In genomic region chr12:110488031-110488430, GRCm38 (mm10) we compare ENCODE assay signal across 12 mouse cellular contexts. TPM values are rescaled to one million over a fixed set of nuclear protein-coding genes. Genes with fewer than 3 reads are reported as not detected.
A peak's percentile ranks its signal among the peaks of the same experiment; 100 is the strongest.
DNase-seq lines count a peak whose midpoint lies in the region; ATAC-seq and TF ChIP-seq lines count a peak whose summit lies in the region.
"Had no signal": no experiment of that assay in that cellular context is flagged by ENCODE, and none has a peak within 500 bp of the region (broad histone marks: within the 10 kb centered on the region; RNA-seq: fewer than 3 reads in every experiment).

No protein-coding gene starts in this region.

- peaks cover 34% of the 10 kb centered on the region for H3K36me3 ChIP-seq in forebrain, embryonic 10.5 days (replicated peaks)
- H3K36me3 ChIP-seq in forebrain, postnatal 0 days (ENCODE audit: insufficient read depth) = no peaks in the 10 kb centered on the region; the same call in 1 of the 2 replicates
- H3K36me3 ChIP-seq in hindbrain, embryonic 13.5 days = peaks cover 11% of the 10 kb centered on the region
- H3K36me3 ChIP-seq in hindbrain, embryonic 16.5 days (ENCODE audit: control insufficient read depth, insufficient read depth, low read length) = no peaks in the 10 kb centered on the region
- H3K36me3 ChIP-seq in liver, embryonic 13.5 days = peaks cover 19% of the 10 kb centered on the region
- peaks cover 8% of the 10 kb centered on the region for H3K36me3 ChIP-seq in liver, embryonic 11.5 days (ENCODE audit: control insufficient read depth, insufficient read depth, low read length)
- peaks cover 44% of the 10 kb centered on the region for H3K36me3 ChIP-seq in E14TG2a.4 (ENCODE audit: insufficient read depth, low read length)

- H3K27ac ChIP-seq in forebrain, embryonic 10.5 days = no peak overlapping the region
- H3K27ac ChIP-seq in forebrain, postnatal 0 days (ENCODE audit: low read depth, low read length) = no peak overlapping the region
- H3K27ac ChIP-seq in hindbrain, embryonic 13.5 days = no peak overlapping the region
- H3K27ac ChIP-seq in hindbrain, embryonic 16.5 days (ENCODE audit: low read depth, low read length) = no peak overlapping the region
- peak overlapping the region; percentile 48; the same call in 1 of the 2 replicates for H3K27ac ChIP-seq in liver, embryonic 13.5 days
- no peak overlapping the region for H3K27ac ChIP-seq in liver, embryonic 11.5 days (ENCODE audit: low read depth, low read length)
- H3K27ac ChIP-seq: embryonic facial prominence, embryonic 13.5 days; limb, embryonic 15.5 days had no signal

- no peak overlapping the region for H3K4me2 ChIP-seq in forebrain, postnatal 0 days (ENCODE audit: low read depth)
- peak overlapping the region; percentile 94 for H3K4me2 ChIP-seq in hindbrain, embryonic 13.5 days
- no peak overlapping the region for H3K4me2 ChIP-seq in hindbrain, embryonic 16.5 days (ENCODE audit: low read length)
- peak overlapping the region; percentile 90 for H3K4me2 ChIP-seq in liver, embryonic 13.5 days
- H3K4me2 ChIP-seq in liver, embryonic 11.5 days = no peak overlapping the region
- H3K4me2 ChIP-seq: limb, embryonic 15.5 days had no signal

- no peak for TF ChIP-seq CTCF in forebrain, postnatal 0 days (IDR thresholded peaks at IDR 0.05; ENCODE audit: low read depth)
- no peak for TF ChIP-seq CTCF in E14TG2a.4 (conservative IDR thresholded peaks at IDR 0.05; ENCODE audit: low read length)

- no peak for DNase-seq in forebrain, embryonic 10.5 days (ENCODE audit: extremely low spot score, low spot score)
- no peak for DNase-seq in forebrain, postnatal 0 days
- DNase-seq in liver, embryonic 13.5 days = no peak
- no peak for DNase-seq in liver, embryonic 11.5 days (ENCODE audit: low spot score)
- DNase-seq in right cerebral cortex, postnatal 36 days (ENCODE audit: low spot score in 2 of 2) = no peak
- DNase-seq: cerebellum, postnatal 14 days; layer of hippocampus, postnatal 36 days had no signal

- no peak overlapping the region for H3K9ac ChIP-seq in forebrain, postnatal 0 days
- peak overlapping the region; percentile 78 for H3K9ac ChIP-seq in hindbrain, embryonic 13.5 days
- H3K9ac ChIP-seq in hindbrain, embryonic 16.5 days (ENCODE audit: low read depth, low read length) = no peak overlapping the region
- no peak overlapping the region; the same call in 1 of the 2 replicates for H3K9ac ChIP-seq in liver, embryonic 13.5 days
- H3K9ac ChIP-seq in liver, embryonic 11.5 days (ENCODE audit: low read depth, low read length) = no peak overlapping the region
- H3K9ac ChIP-seq: limb, embryonic 15.5 days had no signal

- no peaks in the 10 kb centered on the region for H3K27me3 ChIP-seq in forebrain, embryonic 10.5 days (ENCODE audit: poor library complexity, severe bottlenecking)
- no peaks in the 10 kb centered on the region for H3K27me3 ChIP-seq in forebrain, postnatal 0 days (ENCODE audit: insufficient read depth, low read length)
- H3K27me3 ChIP-seq in hindbrain, embryonic 13.5 days = no peaks in the 10 kb centered on the region
- H3K27me3 ChIP-seq in hindbrain, embryonic 16.5 days (replicated peaks; ENCODE audit: control insufficient read depth, insufficient read depth, low read length) = no peaks in the 10 kb centered on the region
- H3K27me3 ChIP-seq in liver, embryonic 13.5 days = no peaks in the 10 kb centered on the region
- no peaks in the 10 kb centered on the region for H3K27me3 ChIP-seq in liver, embryonic 11.5 days (replicated peaks; ENCODE audit: control insufficient read depth, insufficient read depth, low read length)
- no peaks in the 10 kb centered on the region for H3K27me3 ChIP-seq in E14TG2a.4 (ENCODE audit: insufficient read depth, low read length)
- H3K27me3 ChIP-seq: embryonic facial prominence, embryonic 13.5 days; limb, embryonic 15.5 days had no signal

- H3K4me3 ChIP-seq in forebrain, embryonic 10.5 days = peak overlapping the region; percentile 78; the same call in 1 of the 2 replicates
- H3K4me3 ChIP-seq in forebrain, postnatal 0 days (ENCODE audit: low read depth, low read length) = no peak overlapping the region
- no peak overlapping the region for H3K4me3 ChIP-seq in hindbrain, embryonic 13.5 days
- H3K4me3 ChIP-seq in hindbrain, embryonic 16.5 days (ENCODE audit: low read length) = no peak overlapping the region
- H3K4me3 ChIP-seq in liver, embryonic 13.5 days (replicated peaks) = no peak overlapping the region
- H3K4me3 ChIP-seq in liver, embryonic 11.5 days (ENCODE audit: low read depth, low read length) = no peak overlapping the region
- H3K4me3 ChIP-seq in E14TG2a.4 (replicated peaks; ENCODE audit: low read length) = peak overlapping the region; percentile 85
- H3K4me3 ChIP-seq: embryonic facial prominence, embryonic 13.5 days; limb, embryonic 15.5 days had no signal

- peaks cover 36% of the 10 kb centered on the region for H3K4me1 ChIP-seq in forebrain, embryonic 10.5 days
- peaks cover 14% of the 10 kb centered on the region; the same call in 1 of the 2 replicates for H3K4me1 ChIP-seq in forebrain, postnatal 0 days (ENCODE audit: insufficient read depth)
- peaks cover 48% of the 10 kb centered on the region for H3K4me1 ChIP-seq in hindbrain, embryonic 13.5 days (replicated peaks)
- H3K4me1 ChIP-seq in hindbrain, embryonic 16.5 days (ENCODE audit: control insufficient read depth, insufficient read depth, low read depth, low read length) = peaks cover 37% of the 10 kb centered on the region
- H3K4me1 ChIP-seq in liver, embryonic 13.5 days (replicated peaks) = peaks cover 46% of the 10 kb centered on the region
- H3K4me1 ChIP-seq in liver, embryonic 11.5 days (replicated peaks; ENCODE audit: control insufficient read depth, insufficient read depth, low read length) = peaks cover 40% of the 10 kb centered on the region
- H3K4me1 ChIP-seq in E14TG2a.4 (replicated peaks; ENCODE audit: low read depth, low read length) = peaks cover 88% of the 10 kb centered on the region

- 83% methylated on average over 9 of the region's 9 CpGs for whole genome bisulfite sequencing in forebrain, embryonic 10.5 days
- WGBS in forebrain, postnatal 0 days = 79% methylated on average over 9 of the region's 9 CpGs
- WGBS in hindbrain, embryonic 13.5 days = 66% methylated on average over 9 of the region's 9 CpGs
- 69% methylated on average over 9 of the region's 9 CpGs for WGBS in hindbrain, embryonic 16.5 days
- 71% methylated on average over 9 of the region's 9 CpGs for WGBS in liver, embryonic 13.5 days (ENCODE audit: insufficient replicate concordance)
- 66% methylated on average over 9 of the region's 9 CpGs for WGBS in liver, embryonic 11.5 days

- H3K9me3 ChIP-seq in forebrain, embryonic 10.5 days = no peaks in the 10 kb centered on the region; the same call in 1 of the 2 replicates
- H3K9me3 ChIP-seq in forebrain, postnatal 0 days (ENCODE audit: low read length) = no peaks in the 10 kb centered on the region
- H3K9me3 ChIP-seq in hindbrain, embryonic 13.5 days = no peaks in the 10 kb centered on the region
- H3K9me3 ChIP-seq in hindbrain, embryonic 16.5 days (ENCODE audit: control insufficient read depth, low read length) = no peaks in the 10 kb centered on the region
- H3K9me3 ChIP-seq in liver, embryonic 13.5 days (replicated peaks) = no peaks in the 10 kb centered on the region
- no peaks in the 10 kb centered on the region for H3K9me3 ChIP-seq in liver, embryonic 11.5 days (ENCODE audit: control insufficient read depth, low read length)
- H3K9me3 ChIP-seq in E14TG2a.4 (ENCODE audit: low read length) = no peaks in the 10 kb centered on the region
- H3K9me3 ChIP-seq: embryonic facial prominence, embryonic 13.5 days; limb, embryonic 15.5 days had no signal

- no peak for ATAC-seq in forebrain, postnatal 0 days
- ATAC-seq in hindbrain, embryonic 13.5 days (ENCODE audit: low FRiP score) = no peak
- no peak for ATAC-seq in hindbrain, embryonic 16.5 days
- no peak for ATAC-seq in liver, embryonic 13.5 days (ENCODE audit: low read depth)
- ATAC-seq in liver, embryonic 11.5 days (replicated peaks; ENCODE audit: low FRiP score) = no peak

RNA-seq across cellular contexts. Expression of gene Ppp2r5c, which starts 41.1 kb away (rescaled TPM):
- polyA plus RNA-seq in forebrain, embryonic 10.5 days (2016; fragmentation: Nextera tagmentation; extraction: Ambion mirVana) = 135 and 138 TPM in 2 replicates
- total RNA-seq in forebrain, postnatal 0 days (2014; rRNA removed) = 171 and 191 TPM in 2 replicates
- polyA plus RNA-seq in forebrain, postnatal 0 days (2015; fragmentation: Nextera tagmentation; extraction: Ambion mirVana) = 147 and 169 TPM in 2 replicates
- polyA plus RNA-seq in hindbrain, embryonic 13.5 days (2015; fragmentation: Nextera tagmentation; extraction: Ambion mirVana) = 142 and 144 TPM in 2 replicates
- 135 and 136 TPM in 2 replicates for polyA plus RNA-seq in hindbrain, embryonic 16.5 days (2015; fragmentation: Nextera tagmentation; extraction: Ambion mirVana)
- 86.2 and 97.8 TPM in 2 replicates for polyA plus RNA-seq in liver, embryonic 13.5 days (2015; fragmentation: Nextera tagmentation; extraction: Ambion mirVana)
- 138 and 151 TPM in 2 replicates for polyA plus RNA-seq in liver, embryonic 11.5 days (2014; fragmentation: Nextera tagmentation; extraction: Ambion mirVana)

Comparison
In these comparisons a context has a peak if more than half of its experiments do, and no peak if none do; other contexts are left out.
1. H3K4me3 ChIP-seq: peak in forebrain, embryonic 10.5 days (single experiment) and E14TG2a.4 (single experiment); none in forebrain, postnatal 0 days (single experiment), hindbrain, embryonic 13.5 days (single experiment), hindbrain, embryonic 16.5 days (single experiment), liver, embryonic 13.5 days (single experiment) and liver, embryonic 11.5 days (single experiment).
2. H3K4me2 ChIP-seq: peak in hindbrain, embryonic 13.5 days (single experiment) and liver, embryonic 13.5 days (single experiment); none in forebrain, postnatal 0 days (single experiment), hindbrain, embryonic 16.5 days (single experiment) and liver, embryonic 11.5 days (single experiment).